Mouse (Mus musculus) left cerebral cortex, adult 18-20 months (tissue): ENCODE measurements at regions not wholly inside any gene's neighbourhood (a gene's known extent, or its start where the extent isn't known, plus 50 kb on each side); places are given as distances from the start of the nearest gene placed in this dataset.

ENCODE experiments used
- DNase-seq, 2 experiments: peaks; one replicate each; pipeline ENCODE4 v3.0.0; 2021 to 2022; ENCODE audit warnings: low spot score in 2 of 2, mixed read lengths in 1 of 2

DNA sequence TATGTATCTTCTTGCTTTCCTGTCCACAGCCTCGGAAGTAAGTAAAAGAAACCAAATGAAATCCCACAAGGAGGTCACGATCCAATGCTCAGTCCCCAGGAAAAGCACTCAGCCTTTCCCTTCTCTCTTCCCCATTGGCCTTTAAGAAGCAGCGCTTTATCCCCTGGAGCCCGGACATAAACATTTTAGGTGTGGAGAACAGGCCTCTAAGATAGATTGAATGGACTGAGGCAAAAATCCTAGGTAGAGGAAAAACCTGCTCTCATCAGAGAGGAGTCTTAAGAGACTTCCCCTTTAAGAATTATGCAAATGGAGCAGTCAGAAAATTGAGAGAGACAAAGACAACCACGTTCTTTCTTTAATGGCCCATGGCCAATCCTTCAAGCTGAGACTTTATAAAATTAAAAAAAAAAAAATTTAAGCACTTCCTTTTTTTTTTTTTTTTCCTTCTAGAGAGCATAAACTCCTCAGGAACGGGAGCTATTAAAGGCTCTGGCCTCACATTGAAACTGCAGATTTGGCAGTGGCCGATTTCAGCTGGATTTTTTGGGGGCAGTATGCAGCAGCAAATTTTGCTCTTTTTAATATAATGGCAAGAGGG lies 1020.5 kb downstream of the 9330182O14Rik start:
- no peak for DNase-seq

GRCm38 (mm10) chr15:41155169-41155638 lies 1021.0 kb downstream of the 9330182O14Rik start:
- DNase-seq: no peak

- DNase-seq: no peak
Observed at GRCm38 (mm10) chr15:41157802-41158201, 1023.6 kb downstream of the 9330182O14Rik start.

DNA sequence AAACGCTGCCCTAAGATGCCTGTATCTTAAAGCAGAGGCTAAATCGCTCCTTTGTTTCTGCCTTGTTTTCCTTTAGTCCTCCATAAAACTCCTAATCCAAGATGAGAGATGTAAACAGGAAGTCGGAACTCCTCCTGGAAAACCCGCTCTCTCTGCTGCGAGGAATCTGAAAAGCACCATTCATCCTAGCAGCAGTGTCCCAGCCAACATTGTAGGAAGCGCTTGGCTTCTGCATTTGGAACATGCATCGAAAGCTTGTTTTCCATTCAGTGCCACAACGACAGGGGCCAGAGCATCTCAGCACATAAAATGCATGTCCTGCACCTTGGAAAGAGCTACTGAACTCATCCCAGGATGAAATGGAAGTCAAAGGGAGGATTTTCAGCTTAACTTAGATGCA lies 1028.1 kb downstream of the 9330182O14Rik start:
- peak; percentile 9 to 22 for DNase-seq

GRCm38 (mm10) chr15:41162793-41163192 lies 1028.6 kb downstream of the 9330182O14Rik start:
- DNase-seq: peak; percentile 57 to 69

DNA sequence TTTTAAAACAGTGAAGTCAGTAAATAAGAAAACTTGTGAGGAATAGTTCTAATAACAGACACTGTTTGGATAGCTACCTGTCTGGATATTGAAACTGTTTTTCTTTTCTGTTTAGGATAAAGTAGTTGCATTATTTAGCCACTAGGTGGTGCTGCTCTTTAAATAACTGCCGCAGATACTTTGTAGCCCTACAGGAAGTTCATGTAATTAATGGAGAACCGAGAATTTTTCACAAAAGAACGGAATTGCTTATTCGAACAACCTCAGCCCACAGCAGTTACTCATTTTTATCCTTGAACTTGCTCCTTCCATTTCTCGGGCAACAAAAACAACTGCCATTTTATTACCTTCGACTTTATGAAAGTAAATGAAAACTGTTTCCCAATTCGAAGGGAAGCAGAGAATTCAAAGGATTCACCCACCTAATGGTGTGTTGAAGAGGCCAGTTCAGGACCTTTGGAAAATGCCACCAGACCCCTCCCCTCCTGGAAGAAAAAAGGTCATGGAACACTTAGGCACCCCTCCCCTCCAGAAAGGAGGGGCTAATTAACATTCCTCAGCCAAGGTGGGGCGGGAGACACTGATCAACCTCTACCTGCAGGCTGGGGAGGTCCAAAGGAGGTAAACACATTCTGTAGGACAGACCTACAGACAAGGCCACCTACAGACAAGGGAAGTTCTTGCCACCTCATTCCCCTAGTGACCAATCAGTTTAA lies 1029.6 kb downstream of the 9330182O14Rik start:
- no peak for DNase-seq

GRCm38 (mm10) chr15:41165534-41165933 lies 1031.4 kb downstream of the 9330182O14Rik start:
- no peak for DNase-seq

DNA sequence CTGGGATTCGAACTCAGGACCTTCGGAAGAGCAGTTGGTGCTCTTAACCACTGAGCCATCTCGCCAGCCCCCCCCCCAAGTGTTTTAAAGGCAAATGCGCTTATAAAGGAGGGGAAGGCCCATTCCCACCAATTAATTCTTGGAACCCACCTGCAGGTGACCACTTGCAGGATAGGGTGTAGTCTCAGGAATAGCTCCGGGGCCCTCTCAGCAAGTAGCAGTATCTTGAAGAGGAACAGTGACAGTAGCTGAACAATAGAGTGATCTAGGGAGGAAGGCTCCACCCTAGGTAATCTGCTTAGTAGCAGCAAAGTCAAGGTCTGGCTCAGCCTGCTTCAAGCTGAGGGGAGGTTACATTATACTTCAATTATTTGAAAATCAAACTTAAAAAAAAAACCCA lies 1056.6 kb downstream of the 9330182O14Rik start:
- no peak for DNase-seq

- peak; percentile 76 to 78 for DNase-seq
Observed at GRCm38 (mm10) chr15:41193240-41193639, 1059.1 kb downstream of the 9330182O14Rik start.

DNA sequence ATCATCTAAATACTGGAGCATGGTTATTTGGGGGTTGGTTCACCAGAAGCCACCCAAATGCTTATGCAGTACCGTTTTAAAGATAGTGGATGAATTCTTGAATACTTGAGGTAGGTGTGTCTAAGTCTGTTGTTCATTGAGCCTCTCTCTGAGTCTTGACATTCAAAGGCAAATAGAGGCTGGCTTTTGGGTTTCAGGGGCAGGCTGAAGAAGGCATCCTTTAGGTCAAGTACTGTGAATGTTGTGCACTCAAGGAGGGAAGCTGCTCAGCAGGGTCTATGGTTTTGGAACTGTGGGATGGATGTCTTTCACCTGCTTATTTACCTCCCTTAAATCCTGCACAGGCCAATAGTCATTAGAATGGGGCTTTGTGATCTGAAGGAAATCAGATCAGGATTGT lies 1089.6 kb downstream of the 9330182O14Rik start:
- no peak for DNase-seq

DNA sequence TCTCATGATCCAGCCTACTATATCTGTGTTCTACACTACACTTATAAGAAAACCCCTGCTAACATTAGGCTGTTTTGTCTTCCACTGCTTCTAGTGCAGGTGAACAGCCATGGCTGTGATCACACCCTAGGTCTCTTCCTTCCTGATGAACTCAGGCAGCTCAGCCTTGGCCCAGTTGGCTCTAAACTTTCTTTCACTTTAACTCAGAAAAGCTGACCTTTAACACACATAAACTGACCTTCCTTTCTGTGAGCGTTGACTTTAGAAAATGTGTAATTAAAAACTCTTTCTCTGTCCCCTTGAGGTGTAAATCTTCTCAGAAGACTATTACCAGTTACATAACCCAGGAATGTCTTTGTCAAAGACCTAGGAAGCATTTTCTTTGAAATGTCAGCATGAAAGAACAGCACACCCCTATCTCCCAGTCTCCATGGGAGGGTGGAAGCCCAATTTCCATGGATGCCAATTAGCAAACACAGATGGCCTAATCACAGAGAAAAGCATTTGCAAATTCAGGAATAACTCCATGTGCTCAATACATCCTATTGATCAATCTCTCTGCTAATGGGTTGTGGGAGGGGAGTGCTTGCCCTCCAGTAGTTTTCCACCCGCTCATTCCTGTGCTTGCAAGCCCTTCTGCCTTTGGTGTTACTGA lies 1098.4 kb downstream of the 9330182O14Rik start:
- no peak for DNase-seq
